Mouse (Mus musculus) olfactory bulb, adult 2 months (tissue): ENCODE measurements at regions not wholly inside any gene's neighbourhood (a gene's known extent, or its start where the extent isn't known, plus 50 kb on each side); places are given as distances from the start of the nearest gene placed in this dataset.

Experiments used
- CTCF ChIP-seq: fragments of 200-500 bp; IDR thresholded peaks from 2 replicates; pipeline ENCODE4 v1.5.1; 2012; ENCODE audit warnings: low read depth, mild to moderate bottlenecking, low read length, moderate library complexity; ENCODE audit not compliant: insufficient read depth
- POLR2A ChIP-seq: fragments of 200-500 bp; IDR thresholded peaks from 2 replicates; pipeline ENCODE4 v1.6.1; 2012; ENCODE audit warnings: mild to moderate bottlenecking, low read depth, low read length, moderate library complexity; ENCODE audit not compliant: insufficient read depth

GRCm38 (mm10) chr1:73693537-73693936 lies 430.7 kb downstream of the Tns1 start:
- no peak for TF ChIP-seq CTCF
- no peak for TF ChIP-seq POLR2A
